Mouse (Mus musculus) myocyte (in vitro differentiated cells): ENCODE results near the gene Ppm1e.

Experiments
- CEBPB ChIP-seq: IDR thresholded peaks from 2 replicates; pipeline ENCODE4 v1.6.1; 2011; ENCODE audit warnings: mild to moderate bottlenecking, moderate library complexity; ENCODE audit not compliant: poor library complexity, insufficient read depth, severe bottlenecking
- MAX ChIP-seq: IDR thresholded peaks from one replicate; pipeline ENCODE4 v1.6.1; 2011; ENCODE audit warnings: low read depth, mild to moderate bottlenecking, control low read depth
- POLR2A ChIP-seq: IDR thresholded peaks from one replicate; pipeline ENCODE4 v1.6.1; 2011; ENCODE audit warnings: low read depth, mild to moderate bottlenecking, control low read depth, moderate library complexity; ENCODE audit not compliant: insufficient read length
- TCF12 ChIP-seq: IDR thresholded peaks from one replicate; pipeline ENCODE4 v1.6.1; 2011; ENCODE audit warnings: mild to moderate bottlenecking, control low read depth; ENCODE audit not compliant: poor library complexity, insufficient read depth, severe bottlenecking
- USF1 ChIP-seq: IDR thresholded peaks from one replicate; pipeline ENCODE4 v1.6.1; 2011; ENCODE audit warnings: low read depth, mild to moderate bottlenecking, control low read depth, moderate library complexity

DNA sequence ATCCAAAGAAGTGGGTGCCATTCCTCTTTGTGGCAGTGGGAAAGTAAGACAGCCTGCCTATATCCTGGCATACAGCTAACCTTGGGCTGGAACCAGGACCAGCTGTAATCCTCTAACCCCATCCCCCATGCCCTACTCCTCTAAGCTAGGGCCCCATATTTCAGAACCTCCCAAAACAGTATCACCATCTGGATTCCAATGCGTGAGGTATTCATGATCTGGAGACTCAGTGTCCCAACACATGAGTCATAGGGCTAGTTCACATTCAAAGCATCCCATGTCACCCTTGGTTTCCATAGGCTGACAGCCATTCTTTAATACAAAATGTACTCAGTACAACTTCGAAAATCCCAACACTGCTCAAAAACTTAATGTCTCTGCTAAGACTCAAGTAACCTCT lies 63.2 kb downstream of the Ppm1e start:
- no peak for TF ChIP-seq TCF12
- TF ChIP-seq POLR2A: no peak
- no peak for TF ChIP-seq USF1
- TF ChIP-seq MAX: no peak
- TF ChIP-seq CEBPB: no peak
